Mouse (Mus musculus) heart, postnatal 36 days (tissue): ENCODE measurements around the gene Dnmt3b. TPM values are rescaled to one million over a fixed set of nuclear protein-coding genes. Genes with fewer than 3 reads are reported as not detected.

Experiments used
- DNase-seq, 2 experiments: peaks; one replicate each; pipeline ENCODE4 v3.0.0; 2021 to 2022
- intact Hi-C: fragments of 180-260 bp; cut with DNase I; formaldehyde crosslinking; loops from one replicate; pipeline ENCODE4 v1.15.1; 2025
- total RNA-seq, 2 experiments: library from RNA; stranded (reverse); gene quantifications; 2 replicates each; pipeline ENCODE4 v1.2.3; 2021

Gene Dnmt3b
- total RNA-seq = 1 to 10 TPM; 1.1 to 1.2 TPM

DNA sequence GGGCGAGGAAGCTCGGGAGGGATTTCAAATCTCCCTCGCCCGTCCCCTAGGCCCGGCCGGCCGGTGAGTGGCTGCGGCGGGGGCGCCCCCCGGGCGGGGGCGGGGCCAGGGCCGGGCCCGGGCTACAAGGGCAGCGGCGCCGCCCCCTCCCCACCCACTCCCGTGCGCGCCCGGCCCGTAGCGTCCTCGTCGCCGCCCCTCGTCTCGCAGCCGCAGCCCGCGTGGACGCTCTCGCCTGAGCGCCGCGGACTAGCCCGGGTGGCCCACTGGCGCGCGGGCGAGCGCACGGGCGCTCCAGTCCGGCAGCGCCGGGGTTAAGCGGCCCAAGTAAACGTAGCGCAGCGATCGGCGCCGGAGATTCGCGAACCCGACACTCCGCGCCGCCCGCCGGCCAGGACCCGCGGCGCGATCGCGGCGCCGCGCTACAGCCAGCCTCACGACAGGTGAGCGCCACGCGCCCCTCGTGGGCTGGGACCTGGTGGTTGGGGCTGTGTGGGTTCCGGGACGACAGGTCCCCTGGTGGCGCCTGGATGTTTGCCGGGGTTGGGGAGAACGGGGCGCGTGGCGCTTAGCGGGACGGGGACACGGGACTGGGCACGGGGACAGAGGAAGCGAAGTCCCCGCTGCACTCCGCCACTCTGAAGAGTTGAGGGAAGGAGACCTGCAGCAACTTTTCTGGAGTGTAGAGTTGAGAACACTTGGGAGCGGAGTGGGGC lies at the start of gene Dnmt3b:
TSS of gene Dnmt3b (plus strand) at position 153 of the 716 bp plus-strand sequence.
- intact Hi-C loops = loop anchor here (1.0 kb wide), 1 partner anchor 17 kb away; the partner anchor contains the start of gene Commd7

GRCm38 (mm10) chr2:153600021-153600666 lies 49.1 kb upstream of the Dnmt3b start:
- intact Hi-C loops = no loop called here
- peak; percentile 45 to 50 for DNase-seq

More for the DNA sequence above, at the start of gene Dnmt3b:
- peak; percentile 61 to 76 for DNase-seq

GRCm38 (mm10) chr2:153600667-153601648 lies 48.3 kb upstream of the Dnmt3b start:
- intact Hi-C loops = no loop called here
- DNase-seq = peak; percentile 44

DNA sequence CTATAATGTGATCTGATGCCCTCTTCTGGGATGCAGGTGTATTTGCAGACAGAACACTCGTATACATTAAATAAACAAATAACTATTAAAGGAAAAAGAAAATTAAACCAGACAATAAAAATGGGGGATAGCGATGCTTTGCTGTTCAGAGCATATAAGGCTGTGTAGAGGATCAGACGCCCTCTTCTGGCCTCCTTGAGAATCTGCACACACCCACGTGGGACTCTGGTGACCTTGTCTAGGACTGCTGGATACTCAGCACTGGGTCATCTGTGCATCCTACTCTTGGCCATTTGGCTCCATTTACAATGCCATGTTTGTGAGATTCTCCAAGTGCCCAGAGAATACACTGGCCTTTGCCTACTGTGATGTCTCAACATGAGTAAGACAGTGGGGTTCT lies 45.5 kb upstream of the Dnmt3b start:
- intact Hi-C loops = no loop called here
- DNase-seq = no peak

DNA sequence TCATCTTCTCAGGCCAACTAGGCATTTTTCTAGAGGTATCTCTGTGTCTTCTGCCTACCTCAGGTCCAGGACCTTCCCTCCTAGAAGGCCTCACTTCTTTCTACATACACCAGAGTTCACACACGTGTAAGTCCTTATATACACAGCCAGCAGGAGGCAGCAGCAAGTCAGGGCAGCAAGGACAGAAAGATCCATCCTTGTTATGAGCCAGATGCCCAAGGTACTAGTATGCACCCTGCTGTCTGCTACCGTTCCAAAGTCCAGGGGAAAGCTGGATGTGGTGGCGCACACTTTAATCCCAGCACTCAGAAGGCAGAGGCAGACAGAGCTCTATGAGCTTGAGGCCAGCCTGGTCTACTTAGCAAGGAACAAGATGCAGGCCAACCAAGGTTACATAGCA lies 42.8 kb upstream of the Dnmt3b start:
- intact Hi-C loops = no loop called here
- no peak for DNase-seq

DNA sequence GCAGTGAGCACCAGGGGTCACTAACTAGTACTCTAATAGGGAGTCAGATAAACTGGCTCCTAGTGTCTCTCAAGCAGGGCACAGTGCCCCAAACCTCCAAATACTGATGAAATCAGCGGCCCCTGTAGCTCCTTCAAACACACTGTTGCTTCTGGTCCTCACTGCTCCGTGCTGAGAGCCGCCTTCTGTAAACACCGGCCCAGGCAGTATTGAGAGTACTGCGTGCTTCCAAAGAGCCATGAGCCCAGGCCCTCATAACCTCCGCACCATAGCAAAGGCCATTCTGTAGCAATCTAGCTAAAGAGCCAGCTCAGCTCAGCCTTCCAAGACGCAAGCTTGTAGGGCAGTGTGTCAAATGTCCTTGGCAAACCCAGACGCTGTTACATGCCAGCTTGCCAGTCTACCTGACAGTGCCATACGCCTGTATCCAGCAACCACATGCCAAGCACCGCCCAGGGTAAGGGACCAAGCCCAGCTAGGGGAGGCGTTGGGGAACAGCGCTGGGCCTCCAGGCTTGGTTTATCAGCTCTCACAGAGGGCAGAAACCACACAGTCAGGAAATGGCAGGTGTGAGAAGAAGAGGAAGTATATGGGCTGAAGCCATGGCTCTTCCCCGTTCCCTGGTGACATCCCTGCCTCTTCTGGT lies 41.3 kb upstream of the Dnmt3b start:
- DNase-seq = peak; percentile 44 to 50
- intact Hi-C loops = no loop called here

DNA sequence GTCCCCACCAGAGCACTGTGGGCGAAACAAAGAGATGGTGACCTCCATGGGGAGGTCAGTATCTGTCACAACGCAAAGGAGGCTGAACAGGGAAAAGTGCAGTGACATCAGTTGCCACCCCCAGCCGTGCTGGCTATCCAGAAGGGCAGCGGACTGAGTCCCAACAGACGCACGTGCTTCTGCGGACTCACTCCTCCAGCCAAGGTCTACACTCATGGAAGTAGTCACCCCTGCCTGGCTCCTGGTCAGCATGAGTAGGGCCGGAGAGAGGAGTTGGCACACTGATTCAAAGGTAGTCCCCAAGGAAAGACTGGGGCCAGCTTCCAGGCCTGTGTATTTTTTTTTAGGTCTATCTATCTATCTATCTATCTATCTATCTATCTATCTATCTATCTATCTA lies 40.2 kb upstream of the Dnmt3b start:
- DNase-seq = no peak
- intact Hi-C loops = no loop called here

DNA sequence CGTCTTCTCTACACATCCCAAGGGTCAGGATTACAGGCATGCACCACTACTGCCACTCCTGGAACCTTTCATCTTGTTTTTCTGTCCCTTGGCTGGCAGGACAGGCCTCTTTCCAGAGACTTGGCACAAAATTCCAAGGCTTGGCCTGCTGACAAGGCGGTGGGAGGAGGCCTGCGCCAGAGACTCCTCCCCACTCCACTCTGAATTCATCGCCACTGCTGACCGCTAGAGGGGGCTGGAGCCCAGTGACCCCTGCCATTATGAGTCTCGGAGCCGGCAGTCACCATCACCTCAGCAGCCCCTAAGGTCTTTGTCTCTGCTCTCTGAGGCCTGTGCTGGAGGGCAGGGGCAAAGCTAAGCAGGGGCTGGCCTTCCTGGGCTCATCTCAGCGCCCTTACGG lies 39.7 kb upstream of the Dnmt3b start:
- intact Hi-C loops = no loop called here
- DNase-seq = peak; percentile 84 to 90

DNA sequence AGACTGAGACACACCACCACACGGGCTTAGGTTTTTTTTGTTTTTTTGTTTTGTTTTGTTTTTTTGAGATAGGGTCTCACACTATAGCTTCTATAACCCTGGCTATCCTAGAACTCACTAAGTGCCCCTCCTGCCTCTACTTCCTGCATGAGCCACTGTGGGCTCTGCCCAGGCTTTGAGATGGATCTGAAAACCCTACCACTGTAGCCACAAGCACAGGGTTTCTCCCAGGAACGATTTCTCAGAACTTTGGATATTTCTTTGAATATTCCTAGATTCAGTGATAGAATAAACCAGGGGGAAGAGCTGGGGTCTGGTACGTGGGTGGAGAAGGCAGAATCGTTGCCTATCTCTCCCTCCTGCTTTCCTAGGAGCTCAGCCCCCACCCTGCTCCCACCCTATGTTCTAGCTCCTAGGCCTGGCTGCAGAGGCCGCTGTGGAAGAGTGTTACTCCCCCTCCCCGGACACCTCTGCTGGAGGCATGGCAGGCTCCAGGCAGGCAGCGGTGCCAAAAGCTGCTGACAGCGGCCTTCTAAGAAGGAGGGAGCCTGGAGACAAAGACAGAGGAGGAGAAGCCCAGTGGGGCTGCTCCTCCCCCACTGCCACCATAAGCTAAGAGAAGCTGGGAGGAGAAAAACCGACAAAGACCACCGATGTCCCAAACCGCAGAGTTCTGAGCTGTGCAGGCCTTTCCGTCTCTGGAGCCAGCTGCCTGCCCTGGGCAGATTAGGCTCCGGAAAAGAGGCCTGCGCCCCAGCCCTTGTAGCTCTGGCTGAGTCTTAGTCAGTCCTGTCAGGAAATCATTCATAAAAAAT lies 38.6 kb upstream of the Dnmt3b start:
- DNase-seq = no peak

DNA sequence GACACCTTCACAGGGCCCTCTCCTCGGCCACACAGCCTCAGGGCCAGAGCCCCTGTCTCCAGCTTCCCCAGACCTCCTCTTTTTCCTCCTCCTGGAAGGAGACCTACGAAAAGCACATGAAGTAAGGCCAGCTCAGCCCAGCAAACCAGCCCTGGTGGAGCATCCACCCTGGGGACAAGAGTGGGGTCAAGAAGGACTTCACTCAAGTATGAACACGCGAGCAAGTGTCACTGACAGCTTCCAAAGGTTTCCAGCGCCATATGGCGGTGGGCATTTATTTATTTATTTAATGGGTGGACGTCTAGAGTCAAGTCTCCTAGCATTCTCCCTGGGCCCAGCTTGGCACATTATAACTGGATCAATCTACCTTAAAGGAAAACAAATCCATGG lies 38.0 kb upstream of the Dnmt3b start:
- intact Hi-C loops = no loop called here
- DNase-seq = no peak

More for the DNA sequence above, 38.6 kb upstream of the Dnmt3b start:
- intact Hi-C loops = no loop called here

DNA sequence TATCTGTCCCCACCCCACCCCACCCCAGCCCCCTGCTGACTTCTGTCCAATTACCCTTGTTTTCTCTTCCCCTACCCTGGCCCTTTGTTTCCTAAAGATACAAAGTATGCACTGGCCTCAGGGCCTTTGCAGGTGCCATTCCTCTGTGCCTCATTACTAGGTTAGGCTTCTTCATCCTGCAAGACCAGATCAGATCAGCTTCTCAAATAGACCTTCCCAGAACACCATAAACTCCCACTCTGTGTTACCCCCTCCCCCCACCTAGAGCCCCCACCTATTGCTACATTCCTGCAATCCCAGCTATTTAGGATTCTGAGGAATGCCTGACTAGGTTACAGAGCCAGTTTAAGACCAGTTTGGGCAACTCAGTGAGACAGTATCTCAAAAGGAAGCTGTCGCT lies 37.5 kb upstream of the Dnmt3b start:
- intact Hi-C loops = no loop called here
- no peak for DNase-seq

- intact Hi-C loops = no loop called here
- DNase-seq = no peak
Observed at GRCm38 (mm10) chr2:153612594-153613281, 36.5 kb upstream of the Dnmt3b start.

DNA sequence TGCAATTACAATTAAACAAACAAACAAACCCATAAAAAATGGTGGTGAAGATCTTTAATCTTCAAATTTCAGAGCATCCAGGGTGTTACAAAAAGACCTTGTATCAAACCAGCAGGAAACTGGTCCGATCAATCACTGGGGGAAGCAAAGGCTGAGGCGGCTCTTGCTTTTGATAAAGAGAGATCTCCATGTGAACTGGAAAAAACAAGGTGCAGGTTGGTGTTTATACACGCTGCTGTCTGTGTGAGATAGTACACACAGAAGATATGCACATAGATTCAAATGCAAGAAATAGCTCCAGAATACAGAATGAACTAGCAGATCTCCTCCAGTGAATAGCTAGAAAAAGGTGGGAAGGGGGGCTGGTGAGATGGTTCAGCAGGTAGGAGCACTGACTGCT lies 32.4 kb upstream of the Dnmt3b start:
- intact Hi-C loops = no loop called here
- DNase-seq = no peak

DNA sequence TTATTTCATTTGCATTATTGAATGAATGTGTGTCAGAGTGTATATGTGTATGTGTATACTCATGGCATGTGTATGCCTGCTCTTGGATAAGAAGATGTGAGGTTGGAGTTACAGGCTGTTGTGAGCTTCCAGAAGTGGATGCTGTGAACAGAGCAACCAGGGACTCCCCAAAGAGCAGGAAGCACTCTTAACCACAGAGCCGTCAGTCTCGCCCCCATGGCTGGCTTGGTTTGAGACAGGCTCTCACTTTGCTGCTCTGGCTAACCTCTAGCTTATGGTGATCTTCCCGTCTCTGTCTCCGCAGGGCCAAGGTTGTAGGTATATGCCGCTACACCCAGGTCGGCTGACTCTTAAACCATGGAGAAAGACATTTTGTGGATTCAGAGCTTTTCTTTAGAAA lies 30.8 kb upstream of the Dnmt3b start:
- intact Hi-C loops = no loop called here

DNA sequence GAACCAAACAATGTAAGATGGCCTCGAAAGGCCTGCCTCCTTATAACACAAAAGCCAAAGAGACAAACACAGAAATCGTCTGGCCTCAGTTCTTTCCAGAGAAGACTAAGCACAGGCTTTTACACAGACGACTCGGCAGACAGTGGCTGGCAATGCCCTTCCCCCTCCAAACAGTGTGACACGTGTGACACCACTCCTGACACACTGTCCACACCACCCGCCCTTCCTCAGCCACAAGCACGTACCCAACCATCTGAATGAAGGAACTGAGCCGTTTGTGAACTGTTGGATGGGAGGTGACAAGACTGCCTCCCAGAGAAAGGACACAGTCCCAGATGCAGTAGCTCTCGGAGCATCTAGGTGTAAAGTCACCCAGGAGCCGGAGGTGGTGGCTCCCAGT lies 30.4 kb upstream of the Dnmt3b start:
- intact Hi-C loops = no loop called here
- no peak for DNase-seq

More for the DNA sequence above, 30.8 kb upstream of the Dnmt3b start:
- no peak for DNase-seq

DNA sequence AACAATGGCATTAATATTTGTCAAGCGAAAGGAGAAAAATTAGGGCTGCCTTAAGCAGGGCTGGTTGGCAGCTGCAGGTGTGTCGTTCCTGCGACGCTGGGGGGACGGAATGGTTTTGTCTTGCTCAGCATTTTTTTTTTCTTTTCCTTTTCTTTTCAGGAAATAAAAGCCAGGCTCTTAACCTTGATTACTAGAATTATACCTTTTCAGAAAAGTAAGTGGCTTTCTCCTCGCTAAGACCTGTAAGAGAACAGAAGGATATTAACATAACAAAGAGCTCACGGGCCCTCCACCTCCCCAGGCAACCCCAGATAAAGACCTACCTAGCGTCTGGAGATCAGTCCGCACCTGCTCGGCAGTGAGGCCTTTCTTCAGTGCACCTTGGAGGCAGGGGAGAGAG lies 26.8 kb upstream of the Dnmt3b start:
- no peak for DNase-seq
- intact Hi-C loops = no loop called here

- intact Hi-C loops = no loop called here
- no peak for DNase-seq
Observed at GRCm38 (mm10) chr2:153630950-153631349, 18.3 kb upstream of the Dnmt3b start.

DNA sequence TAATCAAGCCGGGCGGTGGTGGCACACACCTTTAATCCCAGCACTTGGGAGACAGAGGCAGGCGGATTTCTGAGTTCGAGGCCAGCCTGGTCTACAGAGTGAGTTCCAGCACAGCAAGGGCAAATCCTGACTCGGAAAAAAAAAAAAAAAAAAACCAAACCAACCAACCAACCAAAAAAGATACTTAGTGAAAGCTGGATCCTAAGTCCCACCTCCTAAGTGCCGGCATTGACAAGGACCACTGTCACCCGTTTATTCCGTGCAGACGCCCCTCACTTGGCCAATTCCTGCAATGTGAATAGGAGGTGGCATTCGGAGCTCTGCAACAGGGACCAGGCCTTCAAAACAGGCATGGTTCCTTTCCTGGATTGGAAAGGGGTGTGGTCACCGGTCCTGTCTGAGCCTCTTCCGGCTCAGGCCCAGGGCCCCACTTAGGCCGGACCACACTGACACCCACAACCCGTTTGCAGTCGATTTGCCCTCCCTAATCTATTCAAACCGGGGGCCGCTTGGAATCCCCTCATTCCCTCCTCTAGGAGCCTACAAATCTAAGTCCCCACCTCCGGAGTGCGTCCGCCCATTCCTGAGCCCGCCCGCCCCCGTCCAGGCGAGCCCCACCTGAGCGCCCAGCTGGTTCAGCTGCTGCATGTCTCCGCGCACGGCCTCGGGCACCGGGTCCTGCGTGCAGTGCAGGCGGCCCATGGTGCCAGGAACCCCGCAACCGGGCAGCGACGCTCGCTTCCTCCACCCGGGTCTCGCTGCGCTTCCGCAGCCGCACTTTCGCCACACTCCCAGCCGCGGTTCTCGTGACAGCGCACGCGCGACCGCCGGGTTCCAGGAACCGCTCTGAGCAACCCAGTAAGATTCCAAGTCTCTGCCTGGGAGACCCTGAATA lies 17.0 kb upstream of the Dnmt3b start, which contains the start of gene Commd7:
TSS of gene Commd7 (minus strand) at position 806 of the 895 bp plus-strand sequence.
- intact Hi-C loops = loop anchor here (1.0 kb wide), 1 partner anchor 17 kb away; the partner anchor contains the start of gene Dnmt3b
- peak; percentile 94 to 96 for DNase-seq
